ENCODE assay signal across 16 mouse cellular contexts in the genomic region with DNA sequence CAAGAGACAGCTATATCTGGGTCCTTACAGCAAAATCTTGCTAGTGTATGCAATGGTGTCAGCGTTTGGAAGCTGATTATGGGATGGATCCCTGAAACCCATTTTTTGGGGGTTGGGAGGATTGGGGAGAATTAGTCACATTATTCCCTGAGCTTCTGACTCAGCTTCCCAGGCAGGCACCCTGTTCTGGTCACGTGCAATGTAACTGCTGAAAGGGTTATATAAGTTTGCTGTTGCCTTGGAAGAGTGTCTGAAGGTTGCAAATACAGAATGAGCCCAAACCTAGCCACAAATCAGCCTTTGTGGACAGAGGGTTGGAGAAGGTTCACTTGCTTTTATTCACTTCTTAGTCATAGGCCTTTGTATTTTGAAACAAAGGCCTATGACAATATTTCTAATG. TPM values are rescaled to one million over a fixed set of nuclear protein-coding genes. Genes with fewer than 3 reads are reported as not detected.
"Had no signal": no experiment of that assay in that cellular context is flagged by ENCODE, and none has a peak within 500 bp of the region (broad histone marks: within the 10 kb centered on the region; RNA-seq: fewer than 3 reads in every experiment).

No protein-coding gene starts in this region.

- H3K4me1 ChIP-seq: limb, embryonic 12.5 days; liver, embryonic 13.5 days; lung, embryonic 15.5 days; midbrain, embryonic 15.5 days; neural tube, embryonic 13.5 days had no signal

- H3K4me3 ChIP-seq: layer of hippocampus, adult 2 months; limb, embryonic 12.5 days; liver, embryonic 13.5 days; lung, embryonic 15.5 days; megakaryocyte, embryonic 14.5 days; midbrain, embryonic 15.5 days; neural tube, embryonic 13.5 days had no signal

- DNase-seq: kidney, postnatal 10 days; kidney, postnatal 4 days; liver; liver, embryonic 13.5 days; liver, postnatal 0 days; lung, postnatal 14 days; right cerebral cortex, postnatal 25 days; thymus, postnatal 4 days had no signal

- H3K27ac ChIP-seq: layer of hippocampus, adult 2 months; limb, embryonic 12.5 days; liver, embryonic 13.5 days; lung, embryonic 15.5 days; macrophage; midbrain, embryonic 15.5 days; neural tube, embryonic 13.5 days; stomach, postnatal 0 days had no signal

RNA-seq across cellular contexts. Expression of a gene that starts 10.8 kb away (rescaled TPM):
- polyA plus RNA-seq: liver, embryonic 13.5 days had no signal
